ENCODE assay signal across 8 mouse cellular contexts in genomic region chr2:53192386-53192785, GRCm38 (mm10). TPM values are rescaled to one million over a fixed set of nuclear protein-coding genes. Genes with fewer than 3 reads are reported as not detected.
A peak's percentile ranks its signal among the peaks of the same experiment; 100 is the strongest.
DNase-seq lines count a peak whose midpoint lies in the region; ATAC-seq and TF ChIP-seq lines count a peak whose summit lies in the region.

No protein-coding gene starts in this region.

- DNase-seq in embryo, embryonic 10 days (ENCODE audit: low spot score) = peak; percentile 65
- no peak for DNase-seq in embryo, embryonic 9.5 days (ENCODE audit: extremely low spot score)
- DNase-seq in thymus, postnatal 0 days (ENCODE audit: low spot score) = peak; percentile 20
- DNase-seq in thymus, postnatal 14 days = no peak
- no peak for DNase-seq in thymus, postnatal 10 days (ENCODE audit: low spot score in 2 of 2)
- DNase-seq in yolk sac, embryonic 10.5 days (ENCODE audit: low spot score) = no peak

- peaks cover 6% of the 10 kb centered on the region for H3K36me3 ChIP-seq in intestine, postnatal 0 days (ENCODE audit: control insufficient read depth, insufficient read depth)
- peaks cover 13% of the 10 kb centered on the region for H3K36me3 ChIP-seq in small intestine, adult 2 months (ENCODE audit: control insufficient read depth, insufficient read depth, low read length)

- no peak for TF ChIP-seq CTCF in intestine, postnatal 0 days (IDR thresholded peaks at IDR 0.05; ENCODE audit: low read depth)
- no peak for TF ChIP-seq CTCF in small intestine, adult 2 months (IDR thresholded peaks at IDR 0.05; ENCODE audit: extremely low read depth, insufficient read length, insufficient replicate concordance, low read depth, low read length)

- TF ChIP-seq POLR2A in small intestine, adult 2 months (IDR thresholded peaks at IDR 0.05; ENCODE audit: low read depth, low read length) = no peak

- H3K4me2 ChIP-seq in intestine, postnatal 0 days (replicated peaks; ENCODE audit: low read depth) = peak overlapping the region; percentile 77

- 1% methylated on average over 20 of the region's 20 CpGs for WGBS in intestine, postnatal 0 days
- WGBS in small intestine, adult 2 months = under 1% methylated on average over 20 of the region's 20 CpGs

- peak overlapping the region; percentile 84 for H3K4me3 ChIP-seq in intestine, postnatal 0 days (ENCODE audit: low read depth, low read length)
- peak overlapping the region; percentile 95 for H3K4me3 ChIP-seq in small intestine, adult 2 months (ENCODE audit: low read depth, low read length)

- ATAC-seq in intestine, postnatal 0 days = no peak

- H3K27ac ChIP-seq in intestine, postnatal 0 days (ENCODE audit: low read depth, low read length) = peak overlapping the region; percentile 98
- H3K27ac ChIP-seq in small intestine, adult 2 months (ENCODE audit: insufficient read depth, low read depth, low read length) = peak overlapping the region; percentile 74

- H3K9ac ChIP-seq in intestine, postnatal 0 days (ENCODE audit: low read depth, low read length) = peak overlapping the region; percentile 81

- no peaks in the 10 kb centered on the region for H3K27me3 ChIP-seq in intestine, postnatal 0 days (replicated peaks; ENCODE audit: control insufficient read depth, insufficient read depth, low read length)
- H3K27me3 ChIP-seq in small intestine, adult 2 months (ENCODE audit: control insufficient read depth, insufficient read depth, low read length) = no peaks in the 10 kb centered on the region

- 0 out of 2 replicates have a peak, but pooled peaks cover 6% of the 10 kb centered on the region for H3K4me1 ChIP-seq in intestine, postnatal 0 days (replicated peaks; ENCODE audit: control insufficient read depth, insufficient read depth, low read length)
- peaks cover 2% of the 10 kb centered on the region; the same call in 1 of the 2 replicates for H3K4me1 ChIP-seq in small intestine, adult 2 months (ENCODE audit: control insufficient read depth, insufficient read depth, insufficient read length, low read length)

- no peaks in the 10 kb centered on the region for H3K9me3 ChIP-seq in intestine, postnatal 0 days (ENCODE audit: control insufficient read depth)

RNA-seq across cellular contexts. Expression of gene Arl6ip6, which starts 0.9 kb away (rescaled TPM):
- polyA plus RNA-seq in thymus, postnatal 0 days (2015; fragmentation: Nextera tagmentation; extraction: Ambion mirVana) = 58.1 and 59.0 TPM in 2 replicates
- 19.6 and 21.4 TPM in 2 replicates for polyA plus RNA-seq in intestine, postnatal 0 days (2015; fragmentation: Nextera tagmentation; extraction: Ambion mirVana)
- 3.1 and 4.3 TPM in 2 replicates for polyA plus RNA-seq in small intestine, adult 2 months (2012; rRNA removed)

RNA-seq across cellular contexts. Expression of gene Prpf40a, which starts 1.3 kb away (rescaled TPM):
- polyA plus RNA-seq in thymus, postnatal 0 days (2015; fragmentation: Nextera tagmentation; extraction: Ambion mirVana) = 205 and 215 TPM in 2 replicates
- polyA plus RNA-seq in intestine, postnatal 0 days (2015; fragmentation: Nextera tagmentation; extraction: Ambion mirVana) = 66.6 and 74.1 TPM in 2 replicates
- 11.8 and 16.0 TPM in 2 replicates for polyA plus RNA-seq in small intestine, adult 2 months (2012; rRNA removed)

Comparison
In these comparisons a context has a peak if more than half of its experiments do, and no peak if none do; other contexts are left out.
1. DNase-seq: peak in embryo, embryonic 10 days (single experiment) and thymus, postnatal 0 days (single experiment); none in embryo, embryonic 9.5 days (single experiment), thymus, postnatal 14 days (single experiment), thymus, postnatal 10 days (0 of 2) and yolk sac, embryonic 10.5 days (single experiment).